Mouse (Mus musculus) heart, adult 2 months (tissue): ENCODE measurements at regions not wholly inside any gene's neighbourhood (a gene's known extent, or its start where the extent isn't known, plus 50 kb on each side); places are given as distances from the start of the nearest gene placed in this dataset.

Experiments used
- DNase-seq, 2 experiments: peaks; one replicate each; pipeline ENCODE4 v3.0.0; 2021
- H3K27ac ChIP-seq: fragments of 200-600 bp; 2 replicates; pipeline ENCODE4 v1.8.1; 2022
- H3K27me3 ChIP-seq: fragments of 200-500 bp; 2 replicates; pipeline ENCODE4 v1.6.1; 2012; ENCODE audit warnings: mild to moderate bottlenecking, low read length, inconsistent platforms, mixed read lengths; ENCODE audit not compliant: control insufficient read depth, insufficient read depth
- H3K36me3 ChIP-seq: fragments of 200-500 bp; 2 replicates; pipeline ENCODE4 v1.6.1; 2012; ENCODE audit warnings: low read length, inconsistent platforms; ENCODE audit not compliant: control insufficient read depth, insufficient read depth
- H3K4me1 ChIP-seq: fragments of 200-500 bp; 2 replicates; pipeline ENCODE4 v1.6.1; 2011; ENCODE audit warnings: low read length; ENCODE audit not compliant: control insufficient read depth, insufficient read depth
- H3K4me3 ChIP-seq: fragments of 200-600 bp; 2 replicates; pipeline ENCODE4 v1.8.1; 2022
- H3K79me2 ChIP-seq: fragments of 200-500 bp; replicated peaks from 2 replicates; pipeline ENCODE4 v1.6.1; 2012; ENCODE audit warnings: mild to moderate bottlenecking, inconsistent platforms, low read length, moderate library complexity, mixed read lengths; ENCODE audit not compliant: control insufficient read depth, insufficient read depth
- H3K9ac ChIP-seq: fragments of 200-500 bp; 2 replicates; pipeline ENCODE4 v1.6.1; 2012; ENCODE audit warnings: low read depth, mild to moderate bottlenecking, control low read depth, inconsistent platforms, low read length, mixed read lengths
- CTCF ChIP-seq: fragments of 200-600 bp; IDR thresholded peaks from 2 replicates; pipeline ENCODE4 v1.8.1; 2022; ENCODE audit warnings: antibody characterized with exemption, mild to moderate bottlenecking, moderate library complexity
- EP300 ChIP-seq: fragments of 200-500 bp; IDR thresholded peaks from 2 replicates; pipeline ENCODE4 v1.6.1; 2011; ENCODE audit warnings: low read depth, low read length, control low read depth; ENCODE audit not compliant: insufficient read depth
- POLR2A ChIP-seq: fragments of 200-500 bp; IDR thresholded peaks from 2 replicates; pipeline ENCODE4 v1.6.1; 2011; ENCODE audit warnings: mild to moderate bottlenecking, low read depth, low read length, control low read depth; ENCODE audit not compliant: insufficient read depth
- WGBS: fragments of 180-500 bp; shearing (Covaris S2); methylation state at CpG from one replicate; pipeline ENCODE4 v1.1.7; 2018; 5-methylcytosine and 5-hydroxymethylcytosine counted together
- intact Hi-C: fragments of 180-260 bp; cut with DNase I; formaldehyde crosslinking; loops from one replicate; pipeline ENCODE4 v1.15.1; 2025

DNA sequence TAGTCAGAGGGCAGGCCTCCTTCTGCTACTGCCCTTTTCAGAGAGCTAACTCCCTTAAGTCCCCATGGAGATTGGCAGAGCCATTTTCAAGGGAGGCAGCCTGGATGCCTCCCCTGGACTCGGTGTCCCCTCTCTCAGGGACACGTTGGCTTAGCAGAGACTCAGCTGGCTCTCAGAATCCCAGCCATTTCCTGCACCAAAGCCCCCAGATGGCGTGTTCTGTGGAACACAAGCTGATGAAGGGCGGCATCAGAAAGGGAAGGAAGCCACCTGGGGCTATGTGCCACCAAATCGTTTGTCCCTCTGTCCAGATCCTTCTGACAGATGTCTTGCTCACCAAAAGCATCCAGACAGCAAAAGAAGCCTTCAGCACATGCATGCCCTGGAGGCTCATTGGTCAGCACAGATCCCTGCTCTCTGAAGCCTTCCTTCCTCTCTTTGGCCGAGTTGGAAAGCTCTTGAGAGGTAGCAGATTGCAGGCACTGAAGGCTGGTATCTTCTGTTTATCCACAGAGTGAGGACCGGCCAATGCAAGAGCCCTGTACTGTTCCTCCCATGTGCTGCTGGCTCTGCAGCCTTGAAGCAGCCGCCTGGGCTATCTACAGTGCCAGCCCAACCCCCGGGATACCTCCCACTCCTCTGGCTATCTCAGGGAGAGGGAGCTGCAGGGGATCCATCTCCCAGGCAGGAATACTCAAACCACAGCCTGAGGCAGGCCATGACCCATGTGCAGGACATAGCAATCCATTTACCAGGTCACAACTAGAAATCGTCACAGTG is 325.4 kb upstream of the Prox1 start:
- Histone ChIP-seq H3K79me2 (no peaks in the 10 kb centered on the region), H3K27me3 (no peaks in the 10 kb centered on the region), H3K4me3 (no peak overlapping the region), H3K36me3 (no peaks in the 10 kb centered on the region), H3K9ac (no peak overlapping the region), H3K4me1 (no peaks in the 10 kb centered on the region), H3K27ac (no peak overlapping the region)
- intact Hi-C loops: no loop called here
- 34% methylated on average over 10 of the region's 10 CpGs for WGBS
- TF ChIP-seq POLR2A: no peak
- TF ChIP-seq CTCF: no peak
- no peak for TF ChIP-seq EP300
- no peak for DNase-seq

DNA sequence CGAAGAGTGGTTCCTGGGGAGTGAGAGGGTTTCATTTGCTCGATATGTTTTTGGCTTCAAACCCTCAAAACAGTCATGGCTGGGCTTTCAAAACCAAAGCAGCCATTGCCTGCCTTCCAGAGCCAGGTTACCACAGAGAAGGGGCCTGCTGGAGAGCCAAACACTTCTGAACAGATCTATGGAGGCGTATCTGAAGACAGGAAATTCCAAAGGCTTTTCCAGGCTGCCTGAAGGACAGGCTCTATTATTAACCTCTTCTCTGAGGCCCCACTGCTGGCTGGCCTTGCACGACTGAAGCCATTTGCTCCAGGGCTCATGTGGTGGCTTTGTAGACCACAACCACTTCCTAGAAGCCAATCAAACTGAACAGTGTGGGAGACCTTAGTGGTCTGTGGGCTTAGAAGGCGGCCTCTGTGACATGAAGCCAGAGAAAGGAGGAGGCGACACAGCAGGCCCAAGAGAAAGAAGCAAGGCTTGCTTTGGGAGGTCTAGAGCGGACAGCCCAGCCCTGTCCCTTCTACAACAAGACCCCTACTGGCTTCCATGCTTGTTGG is 316.1 kb upstream of the Prox1 start:
- intact Hi-C loops: no loop called here
- H3K27me3 ChIP-seq: no peaks in the 10 kb centered on the region
- no peak for DNase-seq
- no peak overlapping the region for H3K4me3 ChIP-seq
- H3K79me2 ChIP-seq: no peaks in the 10 kb centered on the region
- no peaks in the 10 kb centered on the region for H3K4me1 ChIP-seq
- no peaks in the 10 kb centered on the region for H3K36me3 ChIP-seq
- no peak for TF ChIP-seq EP300
- no peak for TF ChIP-seq POLR2A
- no peak for TF ChIP-seq CTCF
- H3K9ac ChIP-seq: no peak overlapping the region
- no peak overlapping the region for H3K27ac ChIP-seq
- 55% methylated on average over 7 of the region's 7 CpGs for WGBS

DNA sequence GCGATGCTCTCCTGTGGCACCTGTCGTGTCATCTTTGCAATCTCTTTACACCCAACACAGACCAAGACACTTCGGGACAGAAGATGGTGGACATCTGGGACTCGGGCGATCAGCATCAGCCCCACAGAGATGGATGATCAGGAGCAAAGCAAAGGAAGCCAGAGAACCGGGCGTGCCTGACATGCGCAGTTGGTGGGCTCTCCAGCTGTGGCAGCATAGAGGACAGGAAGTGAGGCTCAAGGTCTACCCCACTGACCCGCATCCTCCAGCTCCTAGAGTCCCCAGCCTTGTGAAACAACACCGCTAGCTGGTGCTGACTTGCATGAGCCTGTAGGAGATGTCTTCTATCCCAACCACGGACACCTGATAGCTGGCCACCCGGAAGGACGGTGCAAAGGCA is 312.9 kb upstream of the Prox1 start:
- intact Hi-C loops: no loop called here
- no peak for DNase-seq
- Histone ChIP-seq H3K36me3 (no peaks in the 10 kb centered on the region), H3K79me2 (no peaks in the 10 kb centered on the region), H3K9ac (no peak overlapping the region), H3K27ac (no peak overlapping the region), H3K4me1 (no peaks in the 10 kb centered on the region), H3K4me3 (no peak overlapping the region), H3K27me3 (no peaks in the 10 kb centered on the region)
- TF ChIP-seq POLR2A (no peak), EP300 (no peak), CTCF (no peak)
- WGBS: 87% methylated on average over 13 of the region's 13 CpGs

DNA sequence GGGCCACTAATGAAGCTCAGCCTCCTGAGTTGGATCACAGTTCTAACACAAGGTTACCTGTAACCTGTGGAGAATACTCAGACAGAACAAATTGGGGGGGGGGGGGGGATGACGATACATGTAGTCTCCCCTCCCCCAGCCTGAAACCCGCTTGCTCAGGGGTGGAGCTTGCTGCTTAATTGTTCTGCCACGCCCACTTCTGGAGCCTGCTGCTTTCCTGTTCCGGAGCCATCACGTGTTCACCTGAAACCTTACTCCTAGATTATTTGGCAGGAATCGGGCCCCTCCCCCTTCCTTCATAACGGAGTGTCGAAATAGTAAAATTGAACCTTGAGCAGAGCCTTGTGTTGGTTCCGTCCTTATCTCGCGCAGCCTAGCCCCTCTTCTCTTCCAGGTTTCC is 310.6 kb upstream of the Prox1 start:
- no peaks in the 10 kb centered on the region for H3K27me3 ChIP-seq
- H3K27ac ChIP-seq: no peak overlapping the region
- no peaks in the 10 kb centered on the region for H3K4me1 ChIP-seq
- intact Hi-C loops: no loop called here
- no peak overlapping the region for H3K9ac ChIP-seq
- DNase-seq: no peak
- no peaks in the 10 kb centered on the region for H3K36me3 ChIP-seq
- TF ChIP-seq POLR2A: no peak
- TF ChIP-seq EP300: no peak
- no peak overlapping the region for H3K4me3 ChIP-seq
- H3K79me2 ChIP-seq: no peaks in the 10 kb centered on the region
- WGBS: 71% methylated on average over 11 of the region's 11 CpGs

DNA sequence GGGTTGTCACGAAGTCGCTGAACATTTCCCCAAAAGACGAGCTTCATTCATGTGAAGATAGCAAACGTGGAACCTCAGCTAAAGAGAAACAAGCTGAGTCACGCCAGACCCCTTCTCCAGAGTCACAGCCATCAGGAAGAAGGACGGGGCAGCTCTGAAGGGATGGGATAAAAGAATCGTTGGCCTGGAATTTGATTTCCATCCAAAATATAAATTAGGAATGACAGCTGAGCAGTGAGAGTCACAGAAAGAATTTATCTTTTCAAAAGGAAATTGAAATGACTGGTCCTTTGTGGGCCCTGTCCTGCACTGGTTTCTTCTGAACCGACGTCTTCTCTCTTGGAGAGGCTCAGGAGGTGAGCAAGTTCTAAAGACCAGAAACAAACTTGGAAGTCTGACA is 310.1 kb upstream of the Prox1 start:
- intact Hi-C loops: no loop called here
- Histone ChIP-seq H3K4me1 (no peaks in the 10 kb centered on the region), H3K27me3 (no peaks in the 10 kb centered on the region), H3K79me2 (no peaks in the 10 kb centered on the region), H3K9ac (no peak overlapping the region), H3K4me3 (no peak overlapping the region), H3K36me3 (no peaks in the 10 kb centered on the region), H3K27ac (no peak overlapping the region)
- TF ChIP-seq EP300: no peak
- TF ChIP-seq POLR2A: no peak
- TF ChIP-seq CTCF: no peak
- DNase-seq: no peak
- 59% methylated on average over 9 of the region's 9 CpGs for WGBS

DNA sequence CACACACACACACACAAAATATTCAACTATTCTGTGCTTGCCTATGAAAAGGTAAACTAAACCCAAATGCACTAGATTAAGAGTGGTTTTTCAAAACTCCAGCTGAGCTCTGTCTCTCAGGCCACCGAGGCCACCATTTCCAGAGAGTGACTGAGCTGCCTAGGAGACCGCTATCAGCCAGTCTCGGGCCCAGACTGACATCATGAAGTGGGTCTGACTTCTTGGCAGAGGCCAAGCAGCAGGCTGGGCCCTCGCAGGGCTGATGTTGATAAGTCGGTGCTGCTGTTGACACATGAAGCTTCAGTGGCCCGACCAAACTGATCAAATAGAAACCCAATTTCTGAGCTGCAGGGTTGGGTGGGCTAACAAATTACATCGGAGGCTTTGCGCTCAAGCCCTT is 302.2 kb upstream of the Prox1 start:
- H3K9ac ChIP-seq: no peak overlapping the region
- H3K79me2 ChIP-seq: no peaks in the 10 kb centered on the region
- no peak for TF ChIP-seq CTCF
- no peak for TF ChIP-seq EP300
- no peak for TF ChIP-seq POLR2A
- 32% methylated on average over 8 of the region's 8 CpGs for WGBS
- intact Hi-C loops: no loop called here
- H3K4me3 ChIP-seq: no peak overlapping the region
- DNase-seq: peak in 1 of 2 experiments; percentile 5
- H3K36me3 ChIP-seq: no peaks in the 10 kb centered on the region
- no peaks in the 10 kb centered on the region for H3K27me3 ChIP-seq
- no peaks in the 10 kb centered on the region for H3K4me1 ChIP-seq
- H3K27ac ChIP-seq: no peak overlapping the region
